Mouse (Mus musculus) retina, postnatal 7 days (tissue): ENCODE measurements around the gene Kctd20.
"Not testable (repeated sequence)": the region's sequence is repeated elsewhere in the genome, so short reads cannot be mapped to it uniquely, and the experiment has no call there.

ENCODE experiments used
- DNase-seq: peaks from one replicate; pipeline ENCODE4 v3.0.0-alpha.2; 2012; ENCODE audit warnings: low read depth, low spot score

Gene Kctd20

DNA sequence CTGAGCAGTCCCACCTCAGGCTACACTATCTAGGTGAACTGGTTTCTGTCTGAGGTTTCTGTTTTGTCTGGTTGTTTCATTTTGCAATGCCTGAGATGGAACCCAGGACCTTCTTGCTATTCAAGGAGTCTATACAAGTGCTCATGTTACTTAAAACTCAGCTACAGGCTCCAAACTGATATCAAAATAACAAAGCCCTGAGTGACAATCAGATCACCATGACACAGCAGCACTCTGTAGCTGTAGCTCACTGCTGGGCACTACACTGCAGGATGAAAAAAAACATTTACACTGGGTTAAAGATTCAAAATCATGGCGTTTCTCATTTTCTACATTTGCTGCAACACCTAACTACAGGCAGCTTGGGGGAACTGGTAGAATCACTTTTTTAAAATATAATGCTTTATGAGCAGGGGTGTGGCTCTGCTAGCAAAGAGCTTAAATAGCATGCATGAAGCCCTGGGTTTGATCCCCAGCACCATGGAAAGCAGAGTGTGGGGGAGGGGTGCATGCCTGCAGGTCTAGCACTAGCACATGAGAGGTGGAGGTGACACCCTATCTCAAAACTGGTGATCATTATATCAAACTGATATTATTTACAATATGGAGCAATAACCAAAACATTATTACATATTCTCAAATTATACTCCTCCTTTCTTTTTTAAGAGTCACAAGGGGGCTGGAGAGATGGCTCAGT lies 33.1 kb downstream of the Kctd20 start:
- DNase-seq = no peak

DNA sequence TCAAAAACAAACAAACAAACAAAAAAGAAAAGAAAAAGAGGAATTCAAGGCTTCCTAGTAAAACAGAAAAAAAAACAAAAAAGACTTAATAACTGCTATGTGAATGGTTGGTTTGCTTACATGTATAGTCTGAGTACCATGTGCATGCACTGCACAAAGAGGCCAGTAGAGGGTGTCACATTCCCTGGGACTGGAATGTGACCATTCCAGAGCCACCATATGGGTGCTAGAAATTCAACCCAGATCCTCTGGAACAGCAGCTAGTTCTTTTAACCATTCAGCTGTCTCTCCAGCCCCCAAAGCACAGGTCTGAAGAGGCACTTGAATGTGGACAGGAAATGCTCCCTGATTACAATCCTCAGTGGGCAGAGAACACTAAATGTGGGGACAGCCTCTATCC lies 35.1 kb downstream of the Kctd20 start:
- DNase-seq = no peak

GRCm38 (mm10) chr17:28987713-28988112 lies 36.0 kb downstream of the Kctd20 start:
- no peak for DNase-seq

- DNase-seq = no peak
Measured at GRCm38 (mm10) chr17:28988291-28988690, 36.5 kb downstream of the Kctd20 start.

GRCm38 (mm10) chr17:28988996-28989395 lies 37.2 kb downstream of the Kctd20 start:
- no peak for DNase-seq

DNA sequence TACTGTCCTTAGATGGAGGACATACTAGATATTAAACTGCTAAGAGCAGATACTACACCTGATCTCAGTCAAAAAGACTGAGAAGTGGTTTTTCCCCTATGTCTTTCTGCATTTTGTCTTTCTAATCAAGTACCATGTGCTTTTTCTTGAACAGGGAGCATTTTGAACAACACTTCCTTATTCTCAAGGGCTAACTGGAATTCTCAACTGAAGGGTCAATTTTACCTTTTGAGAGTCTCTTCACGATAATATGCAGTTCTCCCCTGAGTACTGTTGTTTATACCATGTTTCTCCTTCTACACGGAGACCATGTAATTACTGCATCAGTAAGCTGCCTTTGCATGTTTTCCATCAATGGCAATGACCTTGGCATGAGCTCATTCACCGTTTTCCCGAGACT lies 38.3 kb downstream of the Kctd20 start:
- no peak for DNase-seq

- DNase-seq = no peak
Measured at GRCm38 (mm10) chr17:28991286-28991685, 39.5 kb downstream of the Kctd20 start.

DNA sequence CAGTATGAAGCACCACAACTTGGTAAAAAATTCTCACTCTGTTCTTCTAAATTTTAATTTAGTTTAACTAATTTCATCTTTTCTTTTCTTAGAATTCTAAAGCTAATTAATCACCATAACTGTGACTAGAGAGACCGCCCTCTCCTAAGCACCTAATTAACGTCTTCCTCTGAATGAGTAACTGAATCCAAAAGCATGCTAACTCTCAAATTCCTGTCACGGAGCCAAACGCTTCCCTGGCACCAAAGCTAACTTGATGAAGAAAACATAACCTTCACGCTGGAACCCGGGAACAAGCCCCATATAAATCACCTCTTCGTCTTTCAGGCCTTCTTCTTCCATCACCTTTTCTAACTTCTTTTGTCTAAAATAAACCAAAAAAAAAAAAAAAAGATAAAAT lies 40.4 kb downstream of the Kctd20 start:
- DNase-seq = no peak

GRCm38 (mm10) chr17:28993004-28993403 lies 41.3 kb downstream of the Kctd20 start:
- not testable (repeated sequence) for DNase-seq

DNA sequence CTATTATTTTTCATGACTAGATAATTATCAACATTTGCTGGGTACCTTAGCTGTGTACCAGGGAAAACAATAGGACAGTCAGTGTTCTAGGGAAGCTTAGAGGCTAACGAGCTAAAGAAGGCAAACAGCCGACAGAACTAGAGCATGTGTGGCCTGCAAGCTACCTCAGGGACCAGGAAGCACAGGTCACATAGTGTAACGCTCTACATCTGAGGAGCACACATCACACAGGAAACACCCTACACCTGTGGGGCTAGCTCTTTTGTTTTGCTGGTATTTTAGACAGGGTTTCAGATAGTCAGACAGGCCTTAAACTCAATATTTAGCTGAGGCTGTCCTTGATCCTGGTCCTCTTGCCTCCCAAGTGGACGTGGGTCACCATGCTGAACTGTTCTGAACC lies 42.9 kb downstream of the Kctd20 start:
- no peak for DNase-seq

GRCm38 (mm10) chr17:29000465-29000864 lies 48.7 kb downstream of the Kctd20 start:
- DNase-seq = no peak

GRCm38 (mm10) chr17:29003740-29004139 lies 52.0 kb downstream of the Kctd20 start:
- DNase-seq = no peak

DNA sequence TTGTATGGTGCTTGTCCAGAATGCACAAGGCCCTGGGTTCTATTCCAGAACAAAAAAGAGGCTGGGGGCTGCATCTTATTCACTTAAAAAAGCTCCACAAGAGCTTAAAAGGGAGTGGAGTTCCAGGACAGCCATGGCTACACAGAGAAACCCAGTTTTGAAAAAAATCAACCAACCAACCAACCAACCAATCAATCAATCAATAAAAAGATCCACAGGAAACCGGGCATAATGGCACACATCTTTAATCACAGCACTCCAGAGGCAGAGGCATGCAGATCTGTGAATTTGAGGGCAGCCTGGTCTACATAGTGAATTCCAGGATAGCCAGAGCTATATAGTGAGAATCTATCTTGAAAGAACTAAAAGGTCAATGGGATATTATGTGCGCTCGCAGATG lies 53.3 kb downstream of the Kctd20 start:
- DNase-seq = no peak

- DNase-seq = no peak
Measured at GRCm38 (mm10) chr17:29006812-29007211, 55.1 kb downstream of the Kctd20 start.

DNA sequence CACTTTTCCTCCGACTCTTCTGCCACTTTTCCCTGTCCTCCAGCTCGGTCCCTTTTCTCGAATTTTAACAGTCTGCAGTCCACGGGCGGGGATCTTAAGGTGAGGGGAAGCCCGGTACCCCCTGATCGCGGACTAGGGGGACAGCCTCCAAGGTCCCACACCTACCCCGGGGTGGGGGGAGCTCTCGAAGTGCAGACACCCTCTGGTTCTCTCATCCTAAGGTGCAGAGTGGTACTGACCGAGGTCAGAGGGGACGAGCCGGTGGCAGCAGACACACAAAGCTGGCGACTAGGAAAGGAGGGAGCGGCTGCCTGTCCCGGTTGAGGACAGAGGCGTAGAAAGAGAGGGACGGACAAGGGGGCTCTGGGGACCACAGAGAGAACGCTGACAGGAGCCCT lies 55.5 kb downstream of the Kctd20 start:
- no peak for DNase-seq

DNA sequence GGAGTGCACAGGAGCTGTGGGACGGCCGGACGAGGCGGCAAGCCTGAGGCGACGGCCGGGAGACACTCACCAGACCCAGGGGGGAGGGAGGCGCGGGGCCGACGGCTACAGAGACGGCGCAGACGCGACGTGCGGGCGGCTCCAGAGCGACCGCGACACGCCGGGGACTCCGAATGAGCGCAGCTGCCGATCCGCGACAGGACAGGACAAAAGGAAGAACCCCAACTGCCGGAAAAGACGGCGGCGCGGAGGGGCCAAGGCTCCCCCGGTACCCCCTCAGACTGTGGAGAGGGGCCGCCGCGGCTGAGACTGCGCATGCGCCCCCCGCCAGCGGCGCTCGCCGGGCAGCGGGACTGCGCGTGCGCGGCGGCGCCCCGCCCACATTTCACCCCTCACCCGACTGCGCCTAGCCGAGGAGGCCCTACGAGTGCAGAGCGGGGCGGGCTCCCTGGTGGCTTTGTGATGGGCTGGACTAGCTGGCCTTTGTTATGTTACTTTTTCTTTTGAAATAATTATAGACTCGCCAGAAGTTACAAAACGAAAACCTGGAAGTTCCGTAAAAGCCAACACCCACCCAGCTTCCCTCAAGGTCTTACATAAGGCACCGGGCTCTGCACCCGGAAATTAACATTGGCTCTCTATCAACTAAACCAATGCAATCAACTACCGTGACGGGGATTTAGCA lies 56.0 kb downstream of the Kctd20 start, which contains the start of gene Stk38:
TSS of gene Stk38 (minus strand) at position 355 of the 685 bp plus-strand sequence.
- DNase-seq = peak; percentile 60

GRCm38 (mm10) chr17:29008326-29008650 lies 56.5 kb downstream of the Kctd20 start:
- DNase-seq = no peak

DNA sequence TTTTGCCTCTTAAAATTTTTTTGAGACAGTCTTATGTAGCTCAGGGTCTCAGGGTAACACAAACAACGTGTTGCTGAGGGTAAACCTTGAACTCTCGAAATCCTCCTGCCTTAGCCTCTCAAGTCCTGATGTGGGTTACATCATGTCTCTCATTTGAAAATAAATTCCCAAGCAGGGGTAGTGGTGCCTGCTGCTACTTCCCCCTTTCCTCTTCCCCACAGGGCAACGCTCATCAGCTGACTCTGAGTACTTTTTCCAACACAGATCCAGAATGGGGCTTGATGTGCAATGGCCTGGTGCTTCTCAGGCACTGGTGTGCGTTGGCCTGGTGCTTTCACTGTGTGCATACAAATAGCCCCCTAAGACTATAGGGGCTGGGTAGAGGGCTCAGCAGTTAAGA lies 57.4 kb downstream of the Kctd20 start:
- DNase-seq = no peak

- no peak for DNase-seq
Measured at GRCm38 (mm10) chr17:29014235-29014634, 62.5 kb downstream of the Kctd20 start.

GRCm38 (mm10) chr17:29015638-29016037 lies 63.9 kb downstream of the Kctd20 start:
- no peak for DNase-seq

DNA sequence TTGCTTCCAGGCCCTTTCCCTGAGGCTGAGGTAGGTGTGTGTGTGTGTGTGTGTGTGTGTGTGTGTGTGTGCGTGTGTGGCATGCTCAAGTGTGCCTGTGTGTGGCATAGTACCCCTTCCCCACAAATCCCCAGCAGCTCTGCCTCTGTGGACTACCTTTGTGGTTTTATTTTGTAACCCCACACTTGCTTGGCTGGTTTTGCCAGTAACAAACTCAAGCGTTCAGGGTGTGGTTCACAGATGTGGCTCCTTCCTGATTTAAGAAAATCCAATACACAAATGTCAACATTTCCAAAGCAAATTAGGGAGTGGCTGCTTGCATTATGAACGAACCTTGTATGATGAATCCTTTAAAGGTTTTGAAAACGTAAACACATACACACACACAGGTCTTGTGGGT lies 65.0 kb downstream of the Kctd20 start:
- no peak for DNase-seq

GRCm38 (mm10) chr17:29018292-29018984 lies 66.7 kb downstream of the Kctd20 start:
- DNase-seq = no peak
